Mouse (Mus musculus): ENCODE results near the gene Rgs10. TPM values are rescaled to one million over a fixed set of nuclear protein-coding genes. Genes with fewer than 3 reads are reported as not detected.

Rgs10 gene
- polyA plus RNA-seq, 1 experiment: 9.0 TPM

- H3K27ac ChIP-seq (ENCODE audit: insufficient read depth, low read depth, low read length): no peak overlapping the region
- TF ChIP-seq POLR2A (IDR thresholded peaks at IDR 0.05; ENCODE audit: low read depth, low read length): no peak
- peak; percentile 52; the same call in 1 of the 2 replicates for TF ChIP-seq CTCF (IDR thresholded peaks at IDR 0.05; ENCODE audit: extremely low read depth, insufficient read length, insufficient replicate concordance, low read depth, low read length)
- WGBS: 55% methylated on average over 3 of the region's 3 CpGs
- no peaks in the 10 kb centered on the region; the same call in 1 of the 2 replicates for H3K4me1 ChIP-seq (ENCODE audit: control insufficient read depth, insufficient read depth, insufficient read length, low read length)
- H3K27me3 ChIP-seq (ENCODE audit: control insufficient read depth, insufficient read depth, low read length): no peaks in the 10 kb centered on the region
- H3K4me3 ChIP-seq (ENCODE audit: low read depth, low read length): no peak overlapping the region
- no peaks in the 10 kb centered on the region for H3K36me3 ChIP-seq (ENCODE audit: control insufficient read depth, insufficient read depth, low read length)
Observed at GRCm38 (mm10) chr7:128372331-128372730, 46.2 kb downstream of the Rgs10 start.

- peaks cover under 1% of the 10 kb centered on the region for H3K4me1 ChIP-seq (ENCODE audit: control insufficient read depth, insufficient read depth, insufficient read length, low read length)
- H3K27ac ChIP-seq (ENCODE audit: insufficient read depth, low read depth, low read length): peak overlapping the region; percentile 31
- H3K36me3 ChIP-seq (ENCODE audit: control insufficient read depth, insufficient read depth, low read length): no peaks in the 10 kb centered on the region
- TF ChIP-seq CTCF (IDR thresholded peaks at IDR 0.05; ENCODE audit: extremely low read depth, insufficient read length, insufficient replicate concordance, low read depth, low read length): no peak
- TF ChIP-seq POLR2A (IDR thresholded peaks at IDR 0.05; ENCODE audit: low read depth, low read length): no peak
- 63% methylated on average over 12 of the region's 12 CpGs for WGBS
- H3K4me3 ChIP-seq (ENCODE audit: low read depth, low read length): no peak overlapping the region
- no peaks in the 10 kb centered on the region for H3K27me3 ChIP-seq (ENCODE audit: control insufficient read depth, insufficient read depth, low read length)
Observed at GRCm38 (mm10) chr7:128369366-128369765, 49.2 kb downstream of the Rgs10 start.

DNA sequence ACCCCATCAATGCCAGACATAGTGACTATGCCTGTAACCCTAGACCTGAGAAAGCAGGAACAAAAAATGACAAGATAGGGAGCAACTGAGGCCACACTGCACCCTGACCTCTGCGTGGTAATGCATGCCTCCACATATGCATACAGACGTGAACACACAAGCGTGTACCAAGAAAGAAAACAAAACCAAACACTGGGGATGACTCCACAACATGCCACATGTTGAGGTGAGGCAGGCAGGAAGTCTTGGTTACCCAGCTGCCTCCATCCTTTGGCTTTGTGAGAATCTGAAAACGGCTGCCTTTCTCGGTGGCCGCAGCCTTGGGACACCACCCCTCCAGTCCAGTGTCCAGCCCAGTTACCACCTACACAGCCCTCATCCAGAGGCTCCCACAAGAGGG is 49.7 kb downstream of the Rgs10 start:
- WGBS: 67% methylated on average over 6 of the region's 6 CpGs
- TF ChIP-seq POLR2A (IDR thresholded peaks at IDR 0.05; ENCODE audit: low read depth, low read length) (no peak), CTCF (IDR thresholded peaks at IDR 0.05; ENCODE audit: extremely low read depth, insufficient read length, insufficient replicate concordance, low read depth, low read length) (no peak)
- H3K27me3 ChIP-seq (ENCODE audit: control insufficient read depth, insufficient read depth, low read length): no peaks in the 10 kb centered on the region

DNA sequence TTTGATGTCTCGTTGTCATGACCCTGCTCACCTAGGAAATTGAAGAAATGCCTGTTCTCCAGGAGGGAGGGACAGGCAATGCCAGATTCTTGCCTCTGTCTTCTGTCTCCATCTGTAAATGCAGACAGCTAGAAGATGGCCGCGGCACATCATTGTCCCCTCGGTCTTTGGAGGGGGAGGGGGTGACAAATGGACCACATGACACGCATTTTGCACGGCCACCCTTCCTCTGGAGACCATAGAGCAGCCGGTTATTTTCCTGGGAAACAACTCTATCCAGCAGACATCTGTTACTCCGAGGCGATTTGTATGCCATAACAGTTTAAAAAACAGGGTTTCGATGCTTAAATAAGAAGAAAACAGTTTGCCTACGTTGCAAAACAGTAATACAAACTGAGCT is 51.9 kb downstream of the Rgs10 start:
- no peak overlapping the region for H3K4me3 ChIP-seq (ENCODE audit: low read depth, low read length)
- no peaks in the 10 kb centered on the region for H3K27me3 ChIP-seq (ENCODE audit: control insufficient read depth, insufficient read depth, low read length)
- no peaks in the 10 kb centered on the region for H3K36me3 ChIP-seq (ENCODE audit: control insufficient read depth, insufficient read depth, low read length)
- 72% methylated on average over 11 of the region's 11 CpGs for WGBS
- peaks cover 2% of the 10 kb centered on the region for H3K4me1 ChIP-seq (ENCODE audit: control insufficient read depth, insufficient read depth, insufficient read length, low read length)
- no peak overlapping the region for H3K27ac ChIP-seq (ENCODE audit: insufficient read depth, low read depth, low read length)
- TF ChIP-seq CTCF (IDR thresholded peaks at IDR 0.05; ENCODE audit: extremely low read depth, insufficient read length, insufficient replicate concordance, low read depth, low read length): no peak
- TF ChIP-seq POLR2A (IDR thresholded peaks at IDR 0.05; ENCODE audit: low read depth, low read length): no peak

More for the DNA sequence above, 49.7 kb downstream of the Rgs10 start:
- H3K27ac ChIP-seq (ENCODE audit: insufficient read depth, low read depth, low read length): peak overlapping the region; percentile 13; the same call in 1 of the 2 replicates
- H3K4me1 ChIP-seq (ENCODE audit: control insufficient read depth, insufficient read depth, insufficient read length, low read length): peaks cover 2% of the 10 kb centered on the region
- no peak overlapping the region for H3K4me3 ChIP-seq (ENCODE audit: low read depth, low read length)
- H3K36me3 ChIP-seq (ENCODE audit: control insufficient read depth, insufficient read depth, low read length): no peaks in the 10 kb centered on the region

DNA sequence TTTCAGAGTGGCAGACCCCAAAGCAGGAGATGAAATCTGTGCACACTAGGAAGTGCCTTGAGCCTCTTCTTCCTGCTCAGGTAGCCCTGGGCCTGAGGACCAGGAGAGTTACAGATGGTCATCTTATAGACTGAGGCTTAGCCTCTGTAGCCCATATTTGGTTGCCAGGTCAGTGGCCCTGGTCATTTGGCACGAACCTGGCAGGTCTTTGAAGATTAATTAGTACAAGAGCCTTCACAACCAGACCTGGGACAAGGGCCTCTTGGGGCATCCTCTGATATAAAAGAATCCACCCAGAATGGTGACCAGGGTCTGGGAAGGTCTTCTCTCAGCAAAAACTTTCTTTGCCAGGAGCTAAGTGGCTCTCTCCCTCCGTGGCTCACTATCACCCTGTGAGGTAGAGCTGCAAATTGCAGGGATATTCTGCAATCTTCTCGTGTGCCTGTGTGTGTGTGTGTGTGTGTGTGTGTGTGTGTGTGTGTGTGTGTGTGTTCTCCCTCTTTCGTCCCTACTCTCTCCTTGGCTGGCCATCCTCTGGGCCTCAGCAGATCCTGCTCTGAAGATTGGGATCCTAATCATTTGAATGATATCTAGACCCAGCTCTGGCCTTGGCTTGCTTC is 53.4 kb downstream of the Rgs10 start:
- no peaks in the 10 kb centered on the region for H3K27me3 ChIP-seq (ENCODE audit: control insufficient read depth, insufficient read depth, low read length)
- no peak overlapping the region for H3K4me3 ChIP-seq (ENCODE audit: low read depth, low read length)
- WGBS: 55% methylated on average over 4 of the region's 4 CpGs
- no peaks in the 10 kb centered on the region for H3K36me3 ChIP-seq (ENCODE audit: control insufficient read depth, insufficient read depth, low read length)
- no peak overlapping the region for H3K27ac ChIP-seq (ENCODE audit: insufficient read depth, low read depth, low read length)
- TF ChIP-seq CTCF (IDR thresholded peaks at IDR 0.05; ENCODE audit: extremely low read depth, insufficient read length, insufficient replicate concordance, low read depth, low read length): no peak
- TF ChIP-seq POLR2A (IDR thresholded peaks at IDR 0.05; ENCODE audit: low read depth, low read length): no peak
- H3K4me1 ChIP-seq (ENCODE audit: control insufficient read depth, insufficient read depth, insufficient read length, low read length): peaks cover 2% of the 10 kb centered on the region

GRCm38 (mm10) chr7:128364526-128364925 is 54.0 kb downstream of the Rgs10 start:
- Histone ChIP-seq H3K4me1 (ENCODE audit: control insufficient read depth, insufficient read depth, insufficient read length, low read length) (peaks cover 2% of the 10 kb centered on the region), H3K36me3 (ENCODE audit: control insufficient read depth, insufficient read depth, low read length) (no peaks in the 10 kb centered on the region), H3K27ac (ENCODE audit: insufficient read depth, low read depth, low read length) (no peak overlapping the region), H3K4me3 (ENCODE audit: low read depth, low read length) (no peak overlapping the region), H3K27me3 (ENCODE audit: control insufficient read depth, insufficient read depth, low read length) (no peaks in the 10 kb centered on the region)
- no peak for TF ChIP-seq POLR2A (IDR thresholded peaks at IDR 0.05; ENCODE audit: low read depth, low read length)
- TF ChIP-seq CTCF (IDR thresholded peaks at IDR 0.05; ENCODE audit: extremely low read depth, insufficient read length, insufficient replicate concordance, low read depth, low read length): no peak
- 36% methylated on average over 11 of the region's 11 CpGs for WGBS

- H3K27me3 ChIP-seq (ENCODE audit: control insufficient read depth, insufficient read depth, low read length): no peaks in the 10 kb centered on the region
- H3K4me1 ChIP-seq (ENCODE audit: control insufficient read depth, insufficient read depth, insufficient read length, low read length): peaks cover 2% of the 10 kb centered on the region
- H3K27ac ChIP-seq (ENCODE audit: insufficient read depth, low read depth, low read length): no peak overlapping the region
- TF ChIP-seq CTCF (IDR thresholded peaks at IDR 0.05; ENCODE audit: extremely low read depth, insufficient read length, insufficient replicate concordance, low read depth, low read length) (no peak), POLR2A (IDR thresholded peaks at IDR 0.05; ENCODE audit: low read depth, low read length) (no peak)
- H3K36me3 ChIP-seq (ENCODE audit: control insufficient read depth, insufficient read depth, low read length): no peaks in the 10 kb centered on the region
- WGBS: 45% methylated on average over 10 of the region's 10 CpGs
- no peak overlapping the region for H3K4me3 ChIP-seq (ENCODE audit: low read depth, low read length)
Observed at GRCm38 (mm10) chr7:128363806-128364205, 54.8 kb downstream of the Rgs10 start.
